Mouse (Mus musculus) liver (tissue): ENCODE results near the gene Eif6.

Experiments used
- DNase-seq: peaks from one replicate; pipeline ENCODE4 v3.0.0-alpha.2; 2020; ENCODE audit warnings: mixed read lengths

The Eif6 gene

GRCm38 (mm10) chr2:155820779-155821178 is 5.9 kb downstream of the Eif6 start:
- no peak for DNase-seq

- DNase-seq: no peak
Observed at GRCm38 (mm10) chr2:155819449-155820251, 7.1 kb downstream of the Eif6 start.

GRCm38 (mm10) chr2:155819392-155819448 is 7.5 kb downstream of the Eif6 start, which contains the start of gene BC029722:
Gene BC029722, minus strand, starts transcription at chr2:155819426.
- no peak for DNase-seq

GRCm38 (mm10) chr2:155818596-155819391 is 7.9 kb downstream of the Eif6 start:
- peak; percentile 96 for DNase-seq

GRCm38 (mm10) chr2:155817301-155818245 is 9.2 kb downstream of the Eif6 start:
- no peak for DNase-seq

- no peak for DNase-seq
Observed at GRCm38 (mm10) chr2:155816179-155816578, 10.5 kb downstream of the Eif6 start.

- DNase-seq: no peak
Observed at GRCm38 (mm10) chr2:155814829-155815228, 11.9 kb downstream of the Eif6 start.

GRCm38 (mm10) chr2:155812637-155813036 is 14.1 kb downstream of the Eif6 start:
- DNase-seq: no peak

GRCm38 (mm10) chr2:155811821-155812396 is 14.8 kb downstream of the Eif6 start:
- DNase-seq: peak; percentile 81

- no peak for DNase-seq
Observed at GRCm38 (mm10) chr2:155809620-155810019, 17.1 kb downstream of the Eif6 start.

- DNase-seq: no peak
Observed at GRCm38 (mm10) chr2:155807408-155807807, 19.3 kb downstream of the Eif6 start.

- no peak for DNase-seq
Observed at GRCm38 (mm10) chr2:155806548-155806947, 20.2 kb downstream of the Eif6 start.

GRCm38 (mm10) chr2:155805925-155806255 is 20.8 kb downstream of the Eif6 start:
- no peak for DNase-seq

GRCm38 (mm10) chr2:155805231-155805924 is 21.3 kb downstream of the Eif6 start:
- no peak for DNase-seq

- DNase-seq: no peak
Observed at GRCm38 (mm10) chr2:155804053-155804452, 22.7 kb downstream of the Eif6 start.

- peak; percentile 38 for DNase-seq
Observed at GRCm38 (mm10) chr2:155802761-155803160, 24.0 kb downstream of the Eif6 start.

GRCm38 (mm10) chr2:155798613-155799012 is 28.1 kb downstream of the Eif6 start:
- no peak for DNase-seq

- no peak for DNase-seq
Observed at GRCm38 (mm10) chr2:155794674-155795445, 31.9 kb downstream of the Eif6 start.

GRCm38 (mm10) chr2:155792899-155793298 is 33.8 kb downstream of the Eif6 start:
- no peak for DNase-seq

- no peak for DNase-seq
Observed at GRCm38 (mm10) chr2:155787949-155788931, 38.5 kb downstream of the Eif6 start.

- no peak for DNase-seq
Observed at GRCm38 (mm10) chr2:155786905-155787304, 39.8 kb downstream of the Eif6 start.
